Mouse (Mus musculus): ENCODE results near the gene Zfp362. TPM values are rescaled to one million over a fixed set of nuclear protein-coding genes. Genes with fewer than 3 reads are reported as not detected.

The Zfp362 gene
- polyA plus RNA-seq, 1 experiment from 2014 or later, result 30.8 TPM

GRCm38 (mm10) chr4:128773820-128774219, 32.0 kb downstream of the Zfp362 start:
- H3K27me3 ChIP-seq (ENCODE audit: control insufficient read depth, insufficient read depth, low read depth, low read length), result no peaks in the 10 kb centered on the region
- ATAC-seq, result no peak
- H3K4me2 ChIP-seq (ENCODE audit: low read length), result no peak overlapping the region
- no peak overlapping the region for H3K27ac ChIP-seq (ENCODE audit: low read length)
- H3K4me3 ChIP-seq (ENCODE audit: low read depth, low read length), result no peak overlapping the region
- H3K9ac ChIP-seq (ENCODE audit: low read depth, low read length), result no peak overlapping the region
- WGBS, result 85% methylated on average over 11 of the region's 11 CpGs
- H3K9me3 ChIP-seq (replicated peaks; ENCODE audit: control insufficient read depth, low read length, poor library complexity, severe bottlenecking), result no peaks in the 10 kb centered on the region
- H3K4me1 ChIP-seq (ENCODE audit: control insufficient read depth, insufficient read depth, low read length), result no peaks in the 10 kb centered on the region
- peaks cover 36% of the 10 kb centered on the region for H3K36me3 ChIP-seq (ENCODE audit: control insufficient read depth, insufficient read depth, low read length)

- no peak overlapping the region for H3K9ac ChIP-seq (ENCODE audit: low read depth, low read length)
- WGBS, result 87% methylated on average over 5 of the region's 5 CpGs
- no peak for ATAC-seq
- no peak overlapping the region for H3K4me2 ChIP-seq (ENCODE audit: low read length)
- H3K27me3 ChIP-seq (ENCODE audit: control insufficient read depth, insufficient read depth, low read depth, low read length), result no peaks in the 10 kb centered on the region
- H3K36me3 ChIP-seq (ENCODE audit: control insufficient read depth, insufficient read depth, low read length), result peaks cover 24% of the 10 kb centered on the region
- no peak overlapping the region for H3K4me3 ChIP-seq (ENCODE audit: low read depth, low read length)
- no peak overlapping the region for H3K27ac ChIP-seq (ENCODE audit: low read length)
- H3K4me1 ChIP-seq (ENCODE audit: control insufficient read depth, insufficient read depth, low read length), result no peaks in the 10 kb centered on the region
- no peaks in the 10 kb centered on the region for H3K9me3 ChIP-seq (replicated peaks; ENCODE audit: control insufficient read depth, low read length, poor library complexity, severe bottlenecking)
These were observed 35.1 kb downstream of the Zfp362 start for GRCm38 (mm10) chr4:128770698-128771097.

- H3K4me1 ChIP-seq (ENCODE audit: control insufficient read depth, insufficient read depth, low read length), result no peaks in the 10 kb centered on the region
- H3K4me3 ChIP-seq (ENCODE audit: low read depth, low read length), result no peak overlapping the region
- WGBS, result 87% methylated on average over 13 of the region's 13 CpGs
- H3K9ac ChIP-seq (ENCODE audit: low read depth, low read length), result no peak overlapping the region
- no peak overlapping the region for H3K4me2 ChIP-seq (ENCODE audit: low read length)
- no peaks in the 10 kb centered on the region for H3K27me3 ChIP-seq (ENCODE audit: control insufficient read depth, insufficient read depth, low read depth, low read length)
- peaks cover 17% of the 10 kb centered on the region for H3K36me3 ChIP-seq (ENCODE audit: control insufficient read depth, insufficient read depth, low read length)
- H3K9me3 ChIP-seq (replicated peaks; ENCODE audit: control insufficient read depth, low read length, poor library complexity, severe bottlenecking), result no peaks in the 10 kb centered on the region
- ATAC-seq, result no peak
- H3K27ac ChIP-seq (ENCODE audit: low read length), result no peak overlapping the region
These were observed 36.1 kb downstream of the Zfp362 start for GRCm38 (mm10) chr4:128769569-128770355.

- 81% methylated on average over 13 of the region's 13 CpGs for WGBS
- H3K4me1 ChIP-seq (ENCODE audit: control insufficient read depth, insufficient read depth, low read length), result no peaks in the 10 kb centered on the region
- H3K4me3 ChIP-seq (ENCODE audit: low read depth, low read length), result no peak overlapping the region
- H3K36me3 ChIP-seq (ENCODE audit: control insufficient read depth, insufficient read depth, low read length), result peaks cover 6% of the 10 kb centered on the region
- no peaks in the 10 kb centered on the region for H3K27me3 ChIP-seq (ENCODE audit: control insufficient read depth, insufficient read depth, low read depth, low read length)
- no peak for ATAC-seq
- no peak overlapping the region for H3K9ac ChIP-seq (ENCODE audit: low read depth, low read length)
- H3K4me2 ChIP-seq (ENCODE audit: low read length), result no peak overlapping the region
- H3K9me3 ChIP-seq (replicated peaks; ENCODE audit: control insufficient read depth, low read length, poor library complexity, severe bottlenecking), result no peaks in the 10 kb centered on the region
- H3K27ac ChIP-seq (ENCODE audit: low read length), result no peak overlapping the region
These were observed 37.7 kb downstream of the Zfp362 start for GRCm38 (mm10) chr4:128768120-128768519.

- Histone ChIP-seq H3K27ac (ENCODE audit: low read length) (no peak overlapping the region), H3K4me1 (ENCODE audit: control insufficient read depth, insufficient read depth, low read length) (no peaks in the 10 kb centered on the region), H3K4me2 (ENCODE audit: low read length) (no peak overlapping the region), H3K9ac (ENCODE audit: low read depth, low read length) (no peak overlapping the region), H3K27me3 (ENCODE audit: control insufficient read depth, insufficient read depth, low read depth, low read length) (no peaks in the 10 kb centered on the region), H3K4me3 (ENCODE audit: low read depth, low read length) (no peak overlapping the region), H3K36me3 (ENCODE audit: control insufficient read depth, insufficient read depth, low read length) (no peaks in the 10 kb centered on the region), H3K9me3 (replicated peaks; ENCODE audit: control insufficient read depth, low read length, poor library complexity, severe bottlenecking) (no peaks in the 10 kb centered on the region; the same call in 1 of the 2 replicates)
- ATAC-seq, result no peak
- 96% methylated on average over 20 of the region's 20 CpGs for WGBS
These were observed 38.9 kb downstream of the Zfp362 start for GRCm38 (mm10) chr4:128766929-128767328.

- no peak for ATAC-seq
- 88% methylated on average over 6 of the region's 6 CpGs for WGBS
- Histone ChIP-seq H3K4me1 (ENCODE audit: control insufficient read depth, insufficient read depth, low read length) (no peaks in the 10 kb centered on the region; the same call in 1 of the 2 replicates), H3K27me3 (ENCODE audit: control insufficient read depth, insufficient read depth, low read depth, low read length) (no peaks in the 10 kb centered on the region), H3K9ac (ENCODE audit: low read depth, low read length) (no peak overlapping the region), H3K9me3 (replicated peaks; ENCODE audit: control insufficient read depth, low read length, poor library complexity, severe bottlenecking) (no peaks in the 10 kb centered on the region; the same call in 1 of the 2 replicates), H3K36me3 (ENCODE audit: control insufficient read depth, insufficient read depth, low read length) (no peaks in the 10 kb centered on the region), H3K27ac (ENCODE audit: low read length) (no peak overlapping the region), H3K4me3 (ENCODE audit: low read depth, low read length) (no peak overlapping the region), H3K4me2 (ENCODE audit: low read length) (no peak overlapping the region)
These were observed 45.8 kb downstream of the Zfp362 start for GRCm38 (mm10) chr4:128760029-128760428.

GRCm38 (mm10) chr4:128759214-128759613, 46.6 kb downstream of the Zfp362 start:
- no peaks in the 10 kb centered on the region for H3K27me3 ChIP-seq (ENCODE audit: control insufficient read depth, insufficient read depth, low read depth, low read length)
- no peaks in the 10 kb centered on the region; the same call in 1 of the 2 replicates for H3K4me1 ChIP-seq (ENCODE audit: control insufficient read depth, insufficient read depth, low read length)
- H3K4me3 ChIP-seq (ENCODE audit: low read depth, low read length), result no peak overlapping the region
- no peak for ATAC-seq
- WGBS, result 91% methylated on average over 5 of the region's 5 CpGs
- no peaks in the 10 kb centered on the region for H3K36me3 ChIP-seq (ENCODE audit: control insufficient read depth, insufficient read depth, low read length)
- no peaks in the 10 kb centered on the region; the same call in 1 of the 2 replicates for H3K9me3 ChIP-seq (replicated peaks; ENCODE audit: control insufficient read depth, low read length, poor library complexity, severe bottlenecking)
- no peak overlapping the region for H3K9ac ChIP-seq (ENCODE audit: low read depth, low read length)
- H3K4me2 ChIP-seq (ENCODE audit: low read length), result no peak overlapping the region
- H3K27ac ChIP-seq (ENCODE audit: low read length), result no peak overlapping the region

- Histone ChIP-seq H3K9ac (ENCODE audit: low read depth, low read length) (no peak overlapping the region), H3K4me3 (ENCODE audit: low read depth, low read length) (no peak overlapping the region), H3K36me3 (ENCODE audit: control insufficient read depth, insufficient read depth, low read length) (peaks cover 25% of the 10 kb centered on the region), H3K9me3 (replicated peaks; ENCODE audit: control insufficient read depth, low read length, poor library complexity, severe bottlenecking) (no peaks in the 10 kb centered on the region), H3K27me3 (ENCODE audit: control insufficient read depth, insufficient read depth, low read depth, low read length) (no peaks in the 10 kb centered on the region), H3K4me2 (ENCODE audit: low read length) (no peak overlapping the region), H3K4me1 (ENCODE audit: control insufficient read depth, insufficient read depth, low read length) (no peaks in the 10 kb centered on the region; the same call in 1 of the 2 replicates), H3K27ac (ENCODE audit: low read length) (peak overlapping the region; percentile 22; the same call in 1 of the 2 replicates)
- WGBS, result 76% methylated on average over 7 of the region's 7 CpGs
- ATAC-seq, result no peak
These were observed 49.9 kb downstream of the Zfp362 start for GRCm38 (mm10) chr4:128755900-128756299.

GRCm38 (mm10) chr4:128755064-128755463, 50.8 kb downstream of the Zfp362 start, which contains the start of gene A3galt2:
TSS of gene A3galt2 (plus strand) at chr4:128755364.
- 82% methylated on average over 3 of the region's 3 CpGs for WGBS
- H3K36me3 ChIP-seq (ENCODE audit: control insufficient read depth, insufficient read depth, low read length), result peaks cover 28% of the 10 kb centered on the region
- H3K4me2 ChIP-seq (ENCODE audit: low read length), result no peak within 1 kb of the TSS
- peak within 1 kb of the TSS; percentile 22; the same call in 1 of the 2 replicates for H3K27ac ChIP-seq (ENCODE audit: low read length)
- H3K9me3 ChIP-seq (replicated peaks; ENCODE audit: control insufficient read depth, low read length, poor library complexity, severe bottlenecking), result no peaks in the 10 kb centered on the region
- H3K4me1 ChIP-seq (ENCODE audit: control insufficient read depth, insufficient read depth, low read length), result no peaks in the 10 kb centered on the region; the same call in 1 of the 2 replicates
- H3K9ac ChIP-seq (ENCODE audit: low read depth, low read length), result no peak within 1 kb of the TSS
- no peak for ATAC-seq
- H3K4me3 ChIP-seq (ENCODE audit: low read depth, low read length), result no peak within 1 kb of the TSS
- H3K27me3 ChIP-seq (ENCODE audit: control insufficient read depth, insufficient read depth, low read depth, low read length), result no peaks in the 10 kb centered on the region

All from midbrain, embryonic 16.5 days (tissue).